Mouse (Mus musculus) B cell, adult 2 months (primary cell): ENCODE results near the gene Noc3l.

ENCODE experiments used
- DNase-seq, 2 experiments: peaks; one replicate each; pipeline ENCODE4 v3.0.0; 2022

Gene Noc3l

GRCm38 (mm10) chr19:38758056-38758455 lies 61.0 kb downstream of the Noc3l start:
- DNase-seq, result no peak

- DNase-seq, result no peak
Observed at GRCm38 (mm10) chr19:38757161-38757560, 61.9 kb downstream of the Noc3l start.

GRCm38 (mm10) chr19:38750192-38750591 lies 68.8 kb downstream of the Noc3l start:
- no peak for DNase-seq

GRCm38 (mm10) chr19:38746492-38747014 lies 72.5 kb downstream of the Noc3l start:
- no peak for DNase-seq

- DNase-seq, result no peak
Observed at GRCm38 (mm10) chr19:38745810-38746491, 73.1 kb downstream of the Noc3l start.

GRCm38 (mm10) chr19:38744546-38744945 lies 74.5 kb downstream of the Noc3l start:
- DNase-seq, result no peak
